Mouse (Mus musculus) neural tube, embryonic 12.5 days (tissue): Measurements from ENCODE around the gene Nup54. TPM values are rescaled to one million over a fixed set of nuclear protein-coding genes. Genes with fewer than 3 reads are reported as not detected.

Source experiments
- ATAC-seq: fragments of 200-750 bp; cut with Nextera tagmentation; 2 replicates; pipeline ENCODE4 v1.8.0; 2017; ENCODE audit warnings: low read depth, mild to moderate bottlenecking, moderate TSS enrichment, moderate library complexity; ENCODE audit not compliant: low FRiP score
- H3K27ac ChIP-seq: fragments of 300-500 bp; sonication (generic); 2 replicates; pipeline ENCODE4 v1.5.1; 2016
- H3K27me3 ChIP-seq: fragments of 300-500 bp; sonication (generic); replicated peaks from 2 replicates; pipeline ENCODE4 v1.6.1; 2016; ENCODE audit warnings: mild to moderate bottlenecking
- H3K36me3 ChIP-seq: fragments of 300-500 bp; sonication (generic); 2 replicates; pipeline ENCODE4 v1.6.1; 2016; ENCODE audit warnings: mild to moderate bottlenecking
- H3K4me1 ChIP-seq: fragments of 300-500 bp; sonication (generic); 2 replicates; pipeline ENCODE4 v1.6.1; 2016
- H3K4me2 ChIP-seq: fragments of 300-500 bp; sonication (generic); replicated peaks from 2 replicates; pipeline ENCODE4 v1.6.1; 2016; ENCODE audit warnings: mild to moderate bottlenecking
- H3K4me3 ChIP-seq: fragments of 300-500 bp; sonication (generic); 2 replicates; pipeline ENCODE4 v1.5.1; 2016
- H3K9ac ChIP-seq: fragments of 300-500 bp; sonication (generic); 2 replicates; pipeline ENCODE4 v1.6.1; 2016; ENCODE audit warnings: mild to moderate bottlenecking
- H3K9me3 ChIP-seq: fragments of 300-500 bp; sonication (generic); 2 replicates; pipeline ENCODE4 v1.6.1; 2016; ENCODE audit warnings: mild to moderate bottlenecking
- WGBS: fragments of 180-500 bp; shearing (Covaris S2); methylation state at CpG from one replicate; pipeline ENCODE4 v1.1.7; 2016; 5-methylcytosine and 5-hydroxymethylcytosine counted together
- polyA plus RNA-seq: library from polyadenylated mRNA; unstranded; fragments of >200 nt; fragmentation: Nextera tagmentation; extraction: Ambion mirVana; gene quantifications from 2 replicates; pipeline ENCODE4 v1.2.1, GENCODE M21; 2016

Nup54 gene
- polyA plus RNA-seq, 1 experiment from 2014 or later: 53.6 TPM

GRCm38 (mm10) chr5:92445016-92445415 is 10.0 kb upstream of the Nup54 start:
- Histone ChIP-seq H3K4me3 (no peak overlapping the region), H3K4me1 (no peaks in the 10 kb centered on the region), H3K36me3 (peaks cover 67% of the 10 kb centered on the region), H3K27ac (no peak overlapping the region), H3K27me3 (no peaks in the 10 kb centered on the region), H3K4me2 (no peak overlapping the region), H3K9me3 (no peaks in the 10 kb centered on the region), H3K9ac (no peak overlapping the region)
- ATAC-seq: no peak
- 86% methylated on average over 2 of the region's 2 CpGs for WGBS

GRCm38 (mm10) chr5:92442914-92443313 is 7.9 kb upstream of the Nup54 start:
- Histone ChIP-seq H3K4me2 (no peak overlapping the region), H3K9me3 (no peaks in the 10 kb centered on the region), H3K4me3 (no peak overlapping the region), H3K27me3 (no peaks in the 10 kb centered on the region), H3K9ac (no peak overlapping the region), H3K36me3 (peaks cover 46% of the 10 kb centered on the region), H3K4me1 (no peaks in the 10 kb centered on the region), H3K27ac (no peak overlapping the region)
- WGBS: 92% methylated on average over 7 of the region's 7 CpGs
- no peak for ATAC-seq

DNA sequence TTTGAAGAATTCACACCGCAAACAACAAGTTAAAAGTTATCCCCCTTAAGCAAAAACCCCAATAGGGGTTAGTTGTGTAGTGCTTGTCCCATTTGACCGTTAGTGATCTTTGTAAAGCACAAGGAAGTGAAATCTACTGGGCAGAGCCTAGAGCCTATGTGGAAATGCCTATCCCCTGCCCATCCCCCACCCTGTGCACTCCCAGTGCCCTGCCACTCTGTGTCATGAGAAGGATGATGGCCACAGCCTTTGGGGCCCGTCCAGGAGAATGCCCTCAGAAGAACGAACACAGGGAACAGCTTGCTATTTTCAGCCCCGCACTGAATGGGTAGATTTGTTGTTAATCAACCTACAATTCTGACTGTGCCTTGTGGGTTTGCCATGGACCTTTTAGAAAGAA is 6.5 kb upstream of the Nup54 start:
- Histone ChIP-seq H3K4me3 (no peak overlapping the region), H3K4me1 (no peaks in the 10 kb centered on the region), H3K9ac (no peak overlapping the region), H3K9me3 (no peaks in the 10 kb centered on the region), H3K4me2 (no peak overlapping the region), H3K36me3 (peaks cover 32% of the 10 kb centered on the region), H3K27ac (no peak overlapping the region), H3K27me3 (no peaks in the 10 kb centered on the region)
- no peak for ATAC-seq
- WGBS: 70% methylated on average over 5 of the region's 5 CpGs

GRCm38 (mm10) chr5:92438540-92438939 is 3.5 kb upstream of the Nup54 start:
- Histone ChIP-seq H3K4me2 (no peak overlapping the region), H3K36me3 (peaks cover 7% of the 10 kb centered on the region), H3K4me1 (peaks cover 3% of the 10 kb centered on the region; the same call in 1 of the 2 replicates), H3K27ac (no peak overlapping the region), H3K27me3 (no peaks in the 10 kb centered on the region), H3K4me3 (no peak overlapping the region), H3K9ac (no peak overlapping the region), H3K9me3 (no peaks in the 10 kb centered on the region)
- 89% methylated on average over 8 of the region's 8 CpGs for WGBS
- no peak for ATAC-seq

- H3K27me3 ChIP-seq: no peaks in the 10 kb centered on the region
- peaks cover 3% of the 10 kb centered on the region; the same call in 1 of the 2 replicates for H3K4me1 ChIP-seq
- under 1% methylated on average over 31 of the region's 39 CpGs for WGBS
- peak; percentile 77 for ATAC-seq
- H3K27ac ChIP-seq: peak overlapping the region; percentile 42; the same call in 1 of the 2 replicates
- peak overlapping the region; percentile 94 for H3K9ac ChIP-seq
- no peaks in the 10 kb centered on the region; the same call in 1 of the 2 replicates for H3K36me3 ChIP-seq
- H3K4me2 ChIP-seq: peak overlapping the region; percentile 81
- H3K4me3 ChIP-seq: peak overlapping the region; percentile 97
- H3K9me3 ChIP-seq: no peaks in the 10 kb centered on the region
These were observed 441 bp downstream of the Nup54 start for GRCm38 (mm10) chr5:92434571-92434985.

DNA sequence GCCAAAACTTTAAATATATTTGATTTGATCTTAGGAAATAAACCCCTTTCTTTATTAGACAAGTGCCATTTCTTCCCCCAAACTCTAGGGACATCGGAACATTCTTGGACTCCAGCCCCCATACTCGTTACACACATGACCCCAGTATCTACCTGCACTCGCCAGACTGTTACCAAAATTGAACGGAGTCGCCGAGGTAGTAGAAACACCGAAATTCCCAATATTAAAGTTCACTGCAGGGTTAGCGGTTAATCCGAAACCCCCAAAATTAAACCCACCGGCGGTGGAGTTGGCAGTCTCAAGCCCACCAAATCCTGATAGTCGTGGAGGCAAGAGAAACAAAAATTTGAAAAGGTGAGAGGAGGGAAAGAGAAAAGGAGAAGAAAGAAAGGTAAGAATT is 949 bp downstream of the Nup54 start:
- Histone ChIP-seq H3K4me3 (peak overlapping the region; percentile 97), H3K27ac (no peak overlapping the region), H3K36me3 (peaks cover 5% of the 10 kb centered on the region), H3K4me2 (peak overlapping the region; percentile 81), H3K4me1 (peaks cover 3% of the 10 kb centered on the region; the same call in 1 of the 2 replicates), H3K9ac (peak overlapping the region; percentile 94), H3K27me3 (no peaks in the 10 kb centered on the region), H3K9me3 (no peaks in the 10 kb centered on the region)
- 1% methylated on average over 12 of the region's 12 CpGs for WGBS
- ATAC-seq: no peak

- H3K4me3 ChIP-seq: no peak overlapping the region
- H3K4me2 ChIP-seq: no peak overlapping the region
- H3K9ac ChIP-seq: no peak overlapping the region
- no peaks in the 10 kb centered on the region for H3K27me3 ChIP-seq
- H3K4me1 ChIP-seq: peaks cover 3% of the 10 kb centered on the region; the same call in 1 of the 2 replicates
- no peaks in the 10 kb centered on the region for H3K9me3 ChIP-seq
- H3K36me3 ChIP-seq: peaks cover 29% of the 10 kb centered on the region
- no peak for ATAC-seq
- H3K27ac ChIP-seq: no peak overlapping the region
- WGBS: 82% methylated on average over 7 of the region's 7 CpGs
These were observed 3.4 kb downstream of the Nup54 start for GRCm38 (mm10) chr5:92431611-92432010.

- no peaks in the 10 kb centered on the region for H3K9me3 ChIP-seq
- peaks cover 31% of the 10 kb centered on the region for H3K36me3 ChIP-seq
- no peak overlapping the region for H3K4me2 ChIP-seq
- no peak overlapping the region for H3K4me3 ChIP-seq
- H3K27ac ChIP-seq: no peak overlapping the region
- no peak for ATAC-seq
- peaks cover 3% of the 10 kb centered on the region; the same call in 1 of the 2 replicates for H3K4me1 ChIP-seq
- 92% methylated on average over 5 of the region's 5 CpGs for WGBS
- H3K27me3 ChIP-seq: no peaks in the 10 kb centered on the region
- no peak overlapping the region for H3K9ac ChIP-seq
These were observed 4.3 kb downstream of the Nup54 start for GRCm38 (mm10) chr5:92430723-92431122.

GRCm38 (mm10) chr5:92424126-92424525 is 10.9 kb downstream of the Nup54 start:
- Histone ChIP-seq H3K36me3 (peaks cover 75% of the 10 kb centered on the region), H3K27me3 (no peaks in the 10 kb centered on the region), H3K4me2 (no peak overlapping the region), H3K9me3 (no peaks in the 10 kb centered on the region), H3K4me3 (no peak overlapping the region), H3K9ac (no peak overlapping the region), H3K27ac (no peak overlapping the region), H3K4me1 (no peaks in the 10 kb centered on the region)
- 93% methylated on average over 11 of the region's 11 CpGs for WGBS
- no peak for ATAC-seq

- Histone ChIP-seq H3K4me2 (no peak overlapping the region), H3K4me1 (no peaks in the 10 kb centered on the region), H3K27ac (no peak overlapping the region), H3K9me3 (no peaks in the 10 kb centered on the region), H3K27me3 (no peaks in the 10 kb centered on the region), H3K9ac (no peak overlapping the region), H3K4me3 (no peak overlapping the region), H3K36me3 (peaks cover 36% of the 10 kb centered on the region)
- no peak for ATAC-seq
- 91% methylated on average over 8 of the region's 8 CpGs for WGBS
These were observed 21.0 kb downstream of the Nup54 start for GRCm38 (mm10) chr5:92413982-92414375.

GRCm38 (mm10) chr5:92413271-92413981 is 21.6 kb downstream of the Nup54 start:
- Histone ChIP-seq H3K4me2 (no peak overlapping the region), H3K9me3 (no peaks in the 10 kb centered on the region), H3K9ac (no peak overlapping the region), H3K27ac (no peak overlapping the region), H3K4me3 (no peak overlapping the region), H3K27me3 (no peaks in the 10 kb centered on the region), H3K36me3 (peaks cover 34% of the 10 kb centered on the region), H3K4me1 (no peaks in the 10 kb centered on the region)
- 84% methylated on average over 11 of the region's 11 CpGs for WGBS
- no peak for ATAC-seq

DNA sequence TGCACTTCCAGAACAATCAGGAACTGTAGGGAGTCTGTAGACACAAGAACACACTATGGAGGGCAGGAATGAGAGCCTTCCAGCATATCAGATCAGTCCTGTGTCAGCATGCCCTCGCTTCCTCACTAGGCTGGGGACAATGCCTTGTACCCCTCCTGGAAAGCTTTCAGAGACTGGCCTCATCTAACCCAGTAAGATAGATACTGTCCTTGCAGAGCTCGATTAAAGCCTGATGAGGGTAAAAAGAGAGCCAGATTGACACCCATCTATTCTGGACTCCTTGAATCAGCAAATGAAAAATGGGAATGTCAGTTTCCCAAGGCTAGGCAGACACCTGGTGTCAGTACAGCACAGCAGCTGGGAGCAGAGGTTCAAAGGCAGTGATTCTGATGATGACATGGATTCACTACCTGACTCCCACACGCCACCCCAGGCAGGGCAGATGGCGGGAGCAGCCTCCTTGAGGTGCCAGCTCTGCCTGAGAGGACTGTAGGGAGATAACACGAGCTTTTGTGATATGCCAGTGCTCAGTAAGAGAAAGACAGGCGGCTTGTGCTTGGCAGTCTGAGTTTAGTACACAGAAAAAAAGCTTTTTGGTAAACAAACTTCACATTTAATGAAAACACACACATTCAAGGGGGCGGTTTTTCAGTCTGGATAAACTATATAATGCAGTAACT is 23.4 kb downstream of the Nup54 start:
- Histone ChIP-seq H3K9me3 (no peaks in the 10 kb centered on the region), H3K27me3 (no peaks in the 10 kb centered on the region), H3K4me2 (no peak overlapping the region), H3K4me1 (no peaks in the 10 kb centered on the region), H3K36me3 (peaks cover 21% of the 10 kb centered on the region), H3K9ac (no peak overlapping the region), H3K4me3 (no peak overlapping the region), H3K27ac (no peak overlapping the region)
- WGBS: 76% methylated on average over 7 of the region's 7 CpGs
- no peak for ATAC-seq
